Mouse (Mus musculus): ENCODE measurements at regions not wholly inside any gene's neighbourhood (a gene's known extent, or its start where the extent isn't known, plus 50 kb on each side); places are given as distances from the start of the nearest gene placed in this dataset.

DNA sequence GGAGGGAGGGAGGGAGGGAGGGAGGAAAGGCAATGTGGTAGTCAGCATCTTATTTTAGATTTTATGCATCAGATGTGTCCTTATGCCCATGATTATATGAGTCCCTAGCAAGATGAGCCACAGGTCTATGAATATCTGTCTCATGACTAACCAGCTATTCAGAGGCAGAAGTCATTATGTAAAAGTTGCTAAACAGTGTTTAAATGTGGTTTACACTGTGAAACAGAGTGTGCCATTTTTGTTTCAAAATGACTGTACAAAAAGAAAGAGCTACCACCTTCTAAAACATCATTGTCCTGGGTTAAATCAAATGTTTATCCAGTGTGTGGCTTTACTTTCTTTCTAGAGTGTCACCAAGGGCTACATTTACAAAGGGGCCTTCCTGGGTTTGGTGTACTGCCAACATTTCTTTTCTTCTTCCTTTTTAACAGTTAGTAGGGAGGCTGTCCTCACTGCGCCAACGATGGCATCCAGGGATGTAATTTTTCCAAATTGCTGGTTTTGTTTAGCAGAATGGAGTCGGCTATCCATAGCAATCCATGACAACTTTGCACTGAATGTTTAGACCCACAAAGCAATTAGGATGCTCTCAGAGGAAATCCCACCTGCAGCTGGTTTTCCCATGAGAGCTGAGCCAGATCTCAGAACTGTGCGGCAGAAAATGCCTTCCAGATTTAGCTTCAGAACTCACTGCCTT lies 146.4 kb upstream of the Adarb2 start:
- Histone ChIP-seq H3K36me3 (ENCODE audit: control insufficient read depth in 1 of 2, insufficient read depth in 2 of 2, low read length in 2 of 2) (no peaks in the 10 kb centered on the region), H3K27ac (ENCODE audit: control insufficient read depth, low read depth, low read length) (no peak overlapping the region), H3K9me3 (replicated peaks; ENCODE audit: insufficient read depth, low read length) (no peaks in the 10 kb centered on the region), H3K4me1 (ENCODE audit: control insufficient read depth in 1 of 2, insufficient read depth in 2 of 2, low read length in 2 of 2) (no peaks in the 10 kb centered on the region), H3K4me3 (ENCODE audit: control insufficient read depth in 1 of 2, insufficient read depth in 1 of 2, low read depth in 2 of 2, low read length in 2 of 2) (no peak overlapping the region), H3K79me2 (ENCODE audit: control insufficient read depth, insufficient read depth, low read length, poor library complexity) (no peaks in the 10 kb centered on the region), H3K9ac (ENCODE audit: control insufficient read depth, low read depth, low read length, poor library complexity, severe bottlenecking) (no peak overlapping the region), H3K27me3 (ENCODE audit: control insufficient read depth in 1 of 2, insufficient read depth in 2 of 2, low read length in 2 of 2) (no peaks in the 10 kb centered on the region)
- TF ChIP-seq UBTF (IDR thresholded peaks at IDR 0.05; ENCODE audit: borderline replicate concordance, insufficient read depth, low read depth, low read length) (no peak), USF2 (IDR thresholded peaks at IDR 0.05; ENCODE audit: borderline replicate concordance in 1 of 2, insufficient read depth in 1 of 2, low read depth in 1 of 2, low read length in 2 of 2) (no peak), CHD2 (IDR thresholded peaks at IDR 0.05; ENCODE audit: low read length) (no peak), TAL1 (IDR thresholded peaks at IDR 0.05; ENCODE audit: low read length) (no peak), HCFC1 (IDR thresholded peaks at IDR 0.05; ENCODE audit: low read depth, low read length) (no peak), TCF12 (IDR thresholded peaks at IDR 0.05; ENCODE audit: low read depth, low read length) (no peak), ZKSCAN1 (IDR thresholded peaks at IDR 0.05; ENCODE audit: low read depth, low read length) (no peak)
- no peak for DNase-seq (ENCODE audit: low read depth, low spot score)

DNA sequence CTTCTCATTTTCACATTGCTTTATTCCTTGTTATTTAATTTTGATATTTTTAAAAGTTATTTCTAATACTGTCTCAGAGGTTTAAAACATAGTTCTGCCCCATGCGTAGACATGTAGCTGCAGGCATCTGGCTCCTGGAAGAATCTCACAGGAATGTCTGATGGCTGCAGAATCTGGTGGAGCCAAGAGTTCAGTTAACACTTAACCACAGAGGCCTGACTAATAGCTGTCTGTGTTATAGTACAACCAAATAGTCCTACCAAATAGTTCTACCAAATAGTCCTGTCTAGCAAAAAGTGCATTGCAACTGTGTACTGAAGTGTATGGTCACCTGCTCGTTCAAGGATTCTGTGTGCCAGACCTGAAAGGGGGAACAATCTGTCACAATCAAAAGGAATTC lies 115.5 kb upstream of the Adarb2 start:
- DNase-seq (ENCODE audit: low read depth, low spot score), result no peak
- TF ChIP-seq USF2 (IDR thresholded peaks at IDR 0.05; ENCODE audit: borderline replicate concordance in 1 of 2, insufficient read depth in 1 of 2, low read depth in 1 of 2, low read length in 2 of 2) (no peak), MAZ (IDR thresholded peaks at IDR 0.05; ENCODE audit: low read depth, low read length) (no peak), TAL1 (IDR thresholded peaks at IDR 0.05; ENCODE audit: low read length) (no peak), MEF2A (IDR thresholded peaks at IDR 0.05; ENCODE audit: extremely low read depth, insufficient replicate concordance, low read depth, low read length, poor library complexity, severe bottlenecking) (no peak), MXI1 (IDR thresholded peaks at IDR 0.05; ENCODE audit: low read depth, low read length) (no peak), RAD21 (IDR thresholded peaks at IDR 0.05; ENCODE audit: low read depth, low read length) (no peak), POLR2AphosphoS2 (IDR thresholded peaks at IDR 0.05; ENCODE audit: low read length) (no peak), KAT2A (conservative IDR thresholded peaks at IDR 0.05; ENCODE audit: low read depth, low read length) (no peak), TCF12 (IDR thresholded peaks at IDR 0.05; ENCODE audit: low read depth, low read length) (no peak), GABPA (IDR thresholded peaks at IDR 0.05; ENCODE audit: low read depth, low read length) (no peak), E2F4 (IDR thresholded peaks at IDR 0.05; ENCODE audit: borderline replicate concordance, low read depth, low read length) (no peak), MAX (IDR thresholded peaks at IDR 0.05; ENCODE audit: low read length) (no peak), NELFE (IDR thresholded peaks at IDR 0.05; ENCODE audit: low read depth, low read length) (no peak), UBTF (IDR thresholded peaks at IDR 0.05; ENCODE audit: borderline replicate concordance, insufficient read depth, low read depth, low read length) (no peak), MAFK (IDR thresholded peaks at IDR 0.05; ENCODE audit: borderline replicate concordance, low read depth, low read length) (no peak), CHD1 (IDR thresholded peaks at IDR 0.05; ENCODE audit: low read depth, low read length) (no peak), ZMIZ1 (IDR thresholded peaks at IDR 0.05; ENCODE audit: low read depth, low read length) (no peak), GATA1 (IDR thresholded peaks at IDR 0.05; ENCODE audit: low read depth, low read length) (no peak), EP300 (IDR thresholded peaks at IDR 0.05; ENCODE audit: low read depth in 1 of 2, low read length in 2 of 2) (no peak)
- no peaks in the 10 kb centered on the region for H3K4me1 ChIP-seq (ENCODE audit: control insufficient read depth in 1 of 2, insufficient read depth in 2 of 2, low read length in 2 of 2)

More for the DNA sequence above, 115.5 kb upstream of the Adarb2 start:
- H3K36me3 ChIP-seq (ENCODE audit: control insufficient read depth in 1 of 2, insufficient read depth in 2 of 2, low read length in 2 of 2), result peaks cover 0 to 2% of the 10 kb centered on the region in 2 experiments; a peak in 1 of 4 replicates
- H3K4me3 ChIP-seq (ENCODE audit: control insufficient read depth in 1 of 2, insufficient read depth in 1 of 2, low read depth in 2 of 2, low read length in 2 of 2), result no peak overlapping the region
- H3K27me3 ChIP-seq (ENCODE audit: control insufficient read depth in 1 of 2, insufficient read depth in 2 of 2, low read length in 2 of 2), result no peaks in the 10 kb centered on the region; a peak in 1 of 4 replicates
- no peaks in the 10 kb centered on the region for H3K79me2 ChIP-seq (ENCODE audit: control insufficient read depth, insufficient read depth, low read length, poor library complexity)
- no peak overlapping the region for H3K9ac ChIP-seq (ENCODE audit: control insufficient read depth, low read depth, low read length, poor library complexity, severe bottlenecking)
- no peaks in the 10 kb centered on the region for H3K9me3 ChIP-seq (replicated peaks; ENCODE audit: insufficient read depth, low read length)
- no peak overlapping the region for H3K27ac ChIP-seq (ENCODE audit: control insufficient read depth, low read depth, low read length)

Measured in MEL (cell line).